Mouse (Mus musculus): Measurements from ENCODE around the gene Teddm1a. TPM values are rescaled to one million over a fixed set of nuclear protein-coding genes. Genes with fewer than 3 reads are reported as not detected.

The Teddm1a gene
- total RNA-seq, 1 experiment: not detected

DNA sequence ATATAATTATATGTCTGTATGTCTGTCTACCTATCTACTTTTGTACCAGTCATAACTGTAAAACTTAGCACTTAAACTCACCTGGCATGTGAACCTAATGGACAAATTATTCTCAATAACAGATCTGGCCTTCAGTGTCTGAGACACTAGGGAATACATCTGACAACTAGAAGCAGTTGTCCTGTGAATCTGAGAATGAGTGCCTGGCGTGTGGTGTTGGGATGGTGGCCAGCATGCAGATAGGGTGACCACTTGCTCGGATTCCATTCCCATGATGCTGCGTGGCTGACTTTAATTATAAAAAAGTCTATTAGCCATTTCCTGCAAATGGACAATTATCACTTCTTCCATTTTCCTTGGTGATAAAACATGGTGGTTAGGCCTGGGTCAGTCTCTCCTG lies 14.3 kb downstream of the Teddm1a start:
- Histone ChIP-seq H3K36me3 (ENCODE audit: control insufficient read depth, insufficient read depth, low read length, poor library complexity, severe bottlenecking) (peaks cover 63% of the 10 kb centered on the region), H3K4me1 (ENCODE audit: control insufficient read depth in 2 of 2, insufficient read depth in 2 of 2, low read length in 2 of 2, poor library complexity in 1 of 2) (peaks cover 0 to 4% of the 10 kb centered on the region in 2 experiments; a peak in 1 of 4 replicates)

DNA sequence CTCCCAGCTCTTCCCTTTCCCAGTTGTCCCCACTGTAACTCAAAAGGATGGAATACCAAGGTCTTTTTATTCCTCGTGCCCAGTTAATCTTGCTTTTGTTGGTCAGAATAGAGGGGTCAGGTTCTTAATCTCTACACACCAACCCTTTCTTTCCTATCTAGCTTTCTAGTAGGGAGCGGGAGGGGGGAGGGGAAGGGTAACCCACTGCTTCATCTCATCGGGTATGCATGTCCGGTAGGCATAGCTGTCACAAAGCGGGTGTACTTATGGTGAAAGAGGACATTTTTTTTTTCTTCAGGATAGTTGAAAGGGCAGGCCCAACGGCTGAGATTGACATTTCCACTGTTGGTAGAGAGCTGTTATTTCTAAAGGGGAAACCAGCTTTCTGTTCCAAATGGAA lies 16.7 kb downstream of the Teddm1a start:
- H3K36me3 ChIP-seq (ENCODE audit: control insufficient read depth, insufficient read depth, low read length, poor library complexity, severe bottlenecking): peaks cover 56% of the 10 kb centered on the region
- TF ChIP-seq MAFK (IDR thresholded peaks at IDR 0.05; ENCODE audit: insufficient read depth, low read depth, low read length) (no peak), HCFC1 (IDR thresholded peaks at IDR 0.05; ENCODE audit: borderline replicate concordance, insufficient read depth, low read length) (no peak), ZNF384 (IDR thresholded peaks at IDR 0.05; ENCODE audit: low read depth, low read length) (no peak), CHD2 (IDR thresholded peaks at IDR 0.05; ENCODE audit: low read depth, low read length) (no peak), ZC3H11A (IDR thresholded peaks at IDR 0.05; ENCODE audit: borderline replicate concordance, low read depth, low read length) (no peak)
- H3K4me3 ChIP-seq (ENCODE audit: insufficient read depth in 1 of 2, low read depth in 1 of 2, low read length in 2 of 2, poor library complexity in 1 of 2, severe bottlenecking in 1 of 2): no peak overlapping the region
- DNase-seq (ENCODE audit: low read depth, low spot score): no peak
- no peak overlapping the region for H3K27ac ChIP-seq (ENCODE audit: insufficient read depth, low read depth, low read length, poor library complexity, severe bottlenecking)
- H3K4me1 ChIP-seq (ENCODE audit: control insufficient read depth in 2 of 2, insufficient read depth in 2 of 2, low read length in 2 of 2, poor library complexity in 1 of 2): no peaks in the 10 kb centered on the region
- H3K9me3 ChIP-seq (ENCODE audit: control insufficient read depth, insufficient read depth, low read depth, low read length): no peaks in the 10 kb centered on the region
- in situ Hi-C loops (cut with MboI; ENCODE audit: low sequenced_read_pairs in 2 of 2, unreplicated experiment in 2 of 2): no loop called here
- no peak overlapping the region for H3K9ac ChIP-seq (ENCODE audit: insufficient read depth, low read depth, low read length, poor library complexity, severe bottlenecking)

More for the DNA sequence above, 14.3 kb downstream of the Teddm1a start:
- in situ Hi-C loops (cut with MboI; ENCODE audit: low sequenced_read_pairs in 2 of 2, unreplicated experiment in 2 of 2): no loop called here
- no peak overlapping the region for H3K27ac ChIP-seq (ENCODE audit: insufficient read depth, low read depth, low read length, poor library complexity, severe bottlenecking)
- H3K9me3 ChIP-seq (ENCODE audit: control insufficient read depth, insufficient read depth, low read depth, low read length): no peaks in the 10 kb centered on the region
- H3K9ac ChIP-seq (ENCODE audit: insufficient read depth, low read depth, low read length, poor library complexity, severe bottlenecking): no peak overlapping the region
- no peak for DNase-seq (ENCODE audit: low read depth, low spot score)
- no peak overlapping the region for H3K4me3 ChIP-seq (ENCODE audit: insufficient read depth in 1 of 2, low read depth in 1 of 2, low read length in 2 of 2, poor library complexity in 1 of 2, severe bottlenecking in 1 of 2)
- TF ChIP-seq MAFK (IDR thresholded peaks at IDR 0.05; ENCODE audit: insufficient read depth, low read depth, low read length) (no peak), CHD2 (IDR thresholded peaks at IDR 0.05; ENCODE audit: low read depth, low read length) (no peak), ZC3H11A (IDR thresholded peaks at IDR 0.05; ENCODE audit: borderline replicate concordance, low read depth, low read length) (no peak), ZNF384 (IDR thresholded peaks at IDR 0.05; ENCODE audit: low read depth, low read length) (no peak), HCFC1 (IDR thresholded peaks at IDR 0.05; ENCODE audit: borderline replicate concordance, insufficient read depth, low read length) (no peak)

DNA sequence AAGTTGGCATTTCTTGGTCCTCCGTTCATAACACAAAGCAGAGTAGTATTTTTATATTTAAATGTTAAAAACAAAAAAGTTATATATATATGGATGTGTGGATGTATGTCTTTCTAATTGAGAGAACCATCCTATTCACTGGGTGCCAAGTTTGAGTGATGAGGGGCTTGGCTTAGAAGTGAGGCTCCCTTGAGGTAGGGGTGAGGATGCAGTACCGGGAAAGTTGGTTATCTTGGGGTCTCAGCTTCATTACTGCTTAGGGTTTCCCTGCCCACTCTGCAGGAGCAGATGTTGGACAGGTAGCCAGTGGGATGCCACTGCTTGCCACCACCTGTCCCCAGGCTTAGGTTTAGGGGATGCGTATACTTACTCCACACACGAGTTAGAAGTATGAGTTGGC lies 17.2 kb downstream of the Teddm1a start:
- TF ChIP-seq MAFK (IDR thresholded peaks at IDR 0.05; ENCODE audit: insufficient read depth, low read depth, low read length) (no peak), ZNF384 (IDR thresholded peaks at IDR 0.05; ENCODE audit: low read depth, low read length) (no peak), HCFC1 (IDR thresholded peaks at IDR 0.05; ENCODE audit: borderline replicate concordance, insufficient read depth, low read length) (no peak), CHD2 (IDR thresholded peaks at IDR 0.05; ENCODE audit: low read depth, low read length) (no peak), ZC3H11A (IDR thresholded peaks at IDR 0.05; ENCODE audit: borderline replicate concordance, low read depth, low read length) (no peak)
- Histone ChIP-seq H3K4me1 (ENCODE audit: control insufficient read depth in 2 of 2, insufficient read depth in 2 of 2, low read length in 2 of 2, poor library complexity in 1 of 2) (no peaks in the 10 kb centered on the region), H3K9ac (ENCODE audit: insufficient read depth, low read depth, low read length, poor library complexity, severe bottlenecking) (no peak overlapping the region), H3K4me3 (ENCODE audit: insufficient read depth in 1 of 2, low read depth in 1 of 2, low read length in 2 of 2, poor library complexity in 1 of 2, severe bottlenecking in 1 of 2) (no peak overlapping the region), H3K9me3 (ENCODE audit: control insufficient read depth, insufficient read depth, low read depth, low read length) (no peaks in the 10 kb centered on the region), H3K36me3 (ENCODE audit: control insufficient read depth, insufficient read depth, low read length, poor library complexity, severe bottlenecking) (peaks cover 52% of the 10 kb centered on the region), H3K27ac (ENCODE audit: insufficient read depth, low read depth, low read length, poor library complexity, severe bottlenecking) (no peak overlapping the region)
- in situ Hi-C loops (cut with MboI; ENCODE audit: low sequenced_read_pairs in 2 of 2, unreplicated experiment in 2 of 2): no loop called here
- no peak for DNase-seq (ENCODE audit: low read depth, low spot score)

DNA sequence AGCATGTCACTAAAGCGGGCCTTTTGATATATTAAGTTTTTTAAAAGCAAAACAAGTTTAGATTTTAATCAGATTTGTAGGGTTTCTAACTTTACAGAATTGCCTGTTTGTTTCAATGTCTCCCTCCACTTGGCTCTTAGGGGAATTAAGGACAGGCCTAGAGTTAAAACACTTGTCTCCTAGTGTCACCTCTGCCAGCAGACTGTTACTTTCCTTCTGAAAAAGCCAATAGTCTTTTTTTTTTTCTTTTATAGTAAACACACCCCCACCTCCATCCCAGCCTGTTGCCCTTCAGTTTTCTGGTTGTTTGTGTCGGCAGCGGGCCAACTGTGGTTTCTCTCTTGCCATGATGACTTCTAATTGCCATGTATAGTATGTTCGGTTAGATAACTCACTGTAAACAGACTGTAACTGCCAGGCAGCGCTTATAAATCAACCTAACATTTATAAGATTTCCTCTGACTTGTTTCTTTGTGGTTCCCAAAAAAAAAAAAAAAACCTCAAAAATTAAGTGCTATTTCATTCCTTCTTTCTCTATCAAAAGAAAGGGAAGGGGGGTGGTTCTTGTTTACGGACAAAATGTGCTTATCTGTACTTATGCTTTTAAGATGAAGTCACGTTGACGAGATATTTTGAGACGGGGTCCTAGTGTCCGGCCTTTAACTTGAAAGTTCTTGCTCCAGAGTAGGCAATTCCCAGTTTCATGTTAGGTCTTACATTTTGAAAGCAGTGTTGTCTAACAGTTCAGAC lies 17.8 kb downstream of the Teddm1a start:
- Histone ChIP-seq H3K27ac (ENCODE audit: insufficient read depth, low read depth, low read length, poor library complexity, severe bottlenecking) (no peak overlapping the region), H3K9me3 (ENCODE audit: control insufficient read depth, insufficient read depth, low read depth, low read length) (no peaks in the 10 kb centered on the region), H3K9ac (ENCODE audit: insufficient read depth, low read depth, low read length, poor library complexity, severe bottlenecking) (no peak overlapping the region), H3K4me3 (ENCODE audit: insufficient read depth in 1 of 2, low read depth in 1 of 2, low read length in 2 of 2, poor library complexity in 1 of 2, severe bottlenecking in 1 of 2) (no peak overlapping the region), H3K36me3 (ENCODE audit: control insufficient read depth, insufficient read depth, low read length, poor library complexity, severe bottlenecking) (peaks cover 46% of the 10 kb centered on the region), H3K4me1 (ENCODE audit: control insufficient read depth in 2 of 2, insufficient read depth in 2 of 2, low read length in 2 of 2, poor library complexity in 1 of 2) (no peaks in the 10 kb centered on the region)
- in situ Hi-C loops (cut with MboI; ENCODE audit: low sequenced_read_pairs in 2 of 2, unreplicated experiment in 2 of 2): no loop called here
- no peak for DNase-seq (ENCODE audit: low read depth, low spot score)
- TF ChIP-seq MAFK (IDR thresholded peaks at IDR 0.05; ENCODE audit: insufficient read depth, low read depth, low read length): no peak
- no peak for TF ChIP-seq ZC3H11A (IDR thresholded peaks at IDR 0.05; ENCODE audit: borderline replicate concordance, low read depth, low read length)
- no peak for TF ChIP-seq ZNF384 (IDR thresholded peaks at IDR 0.05; ENCODE audit: low read depth, low read length)
- no peak for TF ChIP-seq CHD2 (IDR thresholded peaks at IDR 0.05; ENCODE audit: low read depth, low read length)
- no peak for TF ChIP-seq HCFC1 (IDR thresholded peaks at IDR 0.05; ENCODE audit: borderline replicate concordance, insufficient read depth, low read length)

All from ES-E14 (cell line).